Mouse (Mus musculus) stomach, embryonic 15.5 days (tissue): ENCODE measurements around the gene Ang2. TPM values are rescaled to one million over a fixed set of nuclear protein-coding genes. Genes with fewer than 3 reads are reported as not detected.
"Not testable (repeated sequence)": the region's sequence is repeated elsewhere in the genome, so short reads cannot be mapped to it uniquely, and the experiment has no call there.

Experiments used
- ATAC-seq: fragments of 200-750 bp; cut with Nextera tagmentation; 2 replicates; pipeline ENCODE4 v1.8.0; 2017; ENCODE audit warnings: low read depth, moderate number of reproducible peaks, moderate TSS enrichment; ENCODE audit not compliant: insufficient read depth, low FRiP score
- H3K27ac ChIP-seq: fragments of 300-500 bp; sonication (generic); 2 replicates; pipeline ENCODE4 v1.5.1; 2015; ENCODE audit warnings: mild to moderate bottlenecking, inconsistent platforms
- H3K27me3 ChIP-seq: fragments of 300-500 bp; sonication (generic); replicated peaks from 2 replicates; pipeline ENCODE4 v1.6.1; 2015; ENCODE audit warnings: inconsistent platforms
- H3K36me3 ChIP-seq: fragments of 300-500 bp; sonication (generic); 2 replicates; pipeline ENCODE4 v1.6.1; 2015; ENCODE audit warnings: inconsistent platforms
- H3K4me1 ChIP-seq: fragments of 300-500 bp; sonication (generic); 2 replicates; pipeline ENCODE4 v1.6.1; 2015; ENCODE audit warnings: inconsistent platforms
- H3K4me2 ChIP-seq: fragments of 300-500 bp; sonication (generic); 2 replicates; pipeline ENCODE4 v1.6.1; 2015; ENCODE audit warnings: mild to moderate bottlenecking, inconsistent platforms
- H3K4me3 ChIP-seq: fragments of 300-500 bp; sonication (generic); replicated peaks from 2 replicates; pipeline ENCODE4 v1.5.1; 2015; ENCODE audit warnings: inconsistent platforms
- H3K9ac ChIP-seq: fragments of 300-500 bp; sonication (generic); 2 replicates; pipeline ENCODE4 v1.6.1; 2015; ENCODE audit warnings: inconsistent platforms
- H3K9me3 ChIP-seq: fragments of 300-500 bp; sonication (generic); 2 replicates; pipeline ENCODE4 v1.6.1; 2016; ENCODE audit warnings: inconsistent platforms
- WGBS: fragments of 180-500 bp; shearing (Covaris S2); methylation state at CpG from one replicate; pipeline ENCODE4 v1.1.7; 2015; 5-methylcytosine and 5-hydroxymethylcytosine counted together
- polyA plus RNA-seq: library from polyadenylated mRNA; unstranded; fragments of >200 nt; fragmentation: Nextera tagmentation; extraction: Ambion mirVana; gene quantifications from 2 replicates; pipeline ENCODE4 v1.2.1, GENCODE M21; 2015

Ang2 gene
- not detected in 2 replicates for polyA plus RNA-seq

GRCm38 (mm10) chr14:51199098-51200023 is at the start of gene Ang2:
TSS of gene Ang2 (minus strand) at chr14:51199148.
- Histone ChIP-seq H3K4me1 (no peaks in the 10 kb centered on the region), H3K4me2 (no peak within 1 kb of the TSS), H3K27ac (no peak within 1 kb of the TSS), H3K36me3 (no peaks in the 10 kb centered on the region), H3K9me3 (no peaks in the 10 kb centered on the region), H3K27me3 (no peaks in the 10 kb centered on the region), H3K9ac (no peak within 1 kb of the TSS), H3K4me3 (no peak within 1 kb of the TSS)
- ATAC-seq: no peak
- 79% methylated on average over 5 of the region's 5 CpGs for WGBS

- no peak overlapping the region for H3K9ac ChIP-seq
- no peak for ATAC-seq
- no peak overlapping the region for H3K4me2 ChIP-seq
- no peak overlapping the region for H3K27ac ChIP-seq
- WGBS: 78% methylated on average over 1 of the region's 1 CpGs
- no peaks in the 10 kb centered on the region for H3K36me3 ChIP-seq
- no peak overlapping the region for H3K4me3 ChIP-seq
- no peaks in the 10 kb centered on the region for H3K4me1 ChIP-seq
- H3K9me3 ChIP-seq: no peaks in the 10 kb centered on the region
- H3K27me3 ChIP-seq: no peaks in the 10 kb centered on the region
Observed at GRCm38 (mm10) chr14:51247736-51248135, 48.8 kb upstream of the Ang2 start.

- Histone ChIP-seq H3K9me3 (no peaks in the 10 kb centered on the region), H3K9ac (no peak overlapping the region), H3K27me3 (no peaks in the 10 kb centered on the region), H3K4me2 (no peak overlapping the region), H3K4me3 (no peak overlapping the region), H3K4me1 (no peaks in the 10 kb centered on the region), H3K27ac (no peak overlapping the region), H3K36me3 (no peaks in the 10 kb centered on the region)
- ATAC-seq: no peak
Observed at GRCm38 (mm10) chr14:51240899-51241298, 42.0 kb upstream of the Ang2 start.

GRCm38 (mm10) chr14:51237488-51237887 is 38.5 kb upstream of the Ang2 start:
- not testable (repeated sequence) for ATAC-seq, H3K9me3 ChIP-seq, H3K4me3 ChIP-seq, H3K4me1 ChIP-seq, H3K9ac ChIP-seq, H3K4me2 ChIP-seq, H3K27ac ChIP-seq, H3K36me3 ChIP-seq, H3K27me3 ChIP-seq
- 80% methylated on average over 1 of the region's 1 CpGs for WGBS

GRCm38 (mm10) chr14:51229657-51230056 is 30.7 kb upstream of the Ang2 start:
- not testable (repeated sequence) for ATAC-seq, H3K9ac ChIP-seq, H3K4me1 ChIP-seq, H3K4me2 ChIP-seq, H3K27me3 ChIP-seq, H3K4me3 ChIP-seq, H3K9me3 ChIP-seq, H3K36me3 ChIP-seq
- WGBS: 47% methylated on average over 4 of the region's 4 CpGs
- peak overlapping the region; percentile 31; the same call in 1 of the 2 replicates for H3K27ac ChIP-seq

GRCm38 (mm10) chr14:51220075-51220474 is 21.1 kb upstream of the Ang2 start:
- H3K4me3 ChIP-seq, H3K36me3 ChIP-seq, H3K4me1 ChIP-seq, H3K9me3 ChIP-seq, H3K27ac ChIP-seq, ATAC-seq, H3K4me2 ChIP-seq, H3K27me3 ChIP-seq, H3K9ac ChIP-seq: not testable (repeated sequence)
- WGBS: 84% methylated on average over 3 of the region's 3 CpGs

GRCm38 (mm10) chr14:51203115-51203514 is 4.2 kb upstream of the Ang2 start, which contains the start of gene Ear14:
TSS of gene Ear14 (plus strand) at chr14:51203391.
- H3K4me1 ChIP-seq: no peaks in the 10 kb centered on the region
- H3K9ac ChIP-seq: no peak within 1 kb of the TSS
- no peaks in the 10 kb centered on the region for H3K27me3 ChIP-seq
- ATAC-seq: no peak
- no peak within 1 kb of the TSS for H3K4me2 ChIP-seq
- 81% methylated on average over 2 of the region's 2 CpGs for WGBS
- H3K27ac ChIP-seq: no peak within 1 kb of the TSS
- H3K9me3 ChIP-seq: no peaks in the 10 kb centered on the region
- H3K4me3 ChIP-seq: no peak within 1 kb of the TSS
- H3K36me3 ChIP-seq: no peaks in the 10 kb centered on the region

- Histone ChIP-seq H3K4me1 (no peaks in the 10 kb centered on the region), H3K36me3 (no peaks in the 10 kb centered on the region), H3K9me3 (no peaks in the 10 kb centered on the region), H3K4me2 (no peak overlapping the region), H3K4me3 (no peak overlapping the region), H3K27me3 (no peaks in the 10 kb centered on the region), H3K9ac (no peak overlapping the region), H3K27ac (no peak overlapping the region)
- no peak for ATAC-seq
- WGBS: 87% methylated on average over 2 of the region's 2 CpGs
Observed at GRCm38 (mm10) chr14:51200466-51200865, 1.5 kb upstream of the Ang2 start.

- Histone ChIP-seq H3K36me3 (no peaks in the 10 kb centered on the region), H3K9ac (no peak overlapping the region), H3K27me3 (no peaks in the 10 kb centered on the region), H3K9me3 (no peaks in the 10 kb centered on the region), H3K4me2 (no peak overlapping the region), H3K4me3 (no peak overlapping the region), H3K27ac (no peak overlapping the region), H3K4me1 (no peaks in the 10 kb centered on the region)
- 95% methylated on average over 2 of the region's 2 CpGs for WGBS
- no peak for ATAC-seq
Observed at GRCm38 (mm10) chr14:51200054-51200453, 1.1 kb upstream of the Ang2 start.

- no peak overlapping the region for H3K9ac ChIP-seq
- no peak overlapping the region for H3K27ac ChIP-seq
- no peak for ATAC-seq
- no peaks in the 10 kb centered on the region for H3K4me1 ChIP-seq
- no peak overlapping the region for H3K4me3 ChIP-seq
- no peaks in the 10 kb centered on the region for H3K9me3 ChIP-seq
- no peak overlapping the region for H3K4me2 ChIP-seq
- no peaks in the 10 kb centered on the region for H3K36me3 ChIP-seq
- H3K27me3 ChIP-seq: no peaks in the 10 kb centered on the region
- WGBS: 87% methylated on average over 4 of the region's 4 CpGs
Observed at GRCm38 (mm10) chr14:51195681-51196080, 3.3 kb downstream of the Ang2 start.

GRCm38 (mm10) chr14:51181051-51181450 is 17.9 kb downstream of the Ang2 start:
- 80% methylated on average over 2 of the region's 2 CpGs for WGBS

GRCm38 (mm10) chr14:51173843-51174242 is 25.1 kb downstream of the Ang2 start:
- 74% methylated on average over 4 of the region's 4 CpGs for whole genome bisulfite sequencing
- ATAC-seq: no peak
- Histone ChIP-seq H3K4me2 (no peak overlapping the region), H3K4me1 (no peaks in the 10 kb centered on the region), H3K27ac (no peak overlapping the region), H3K9me3 (no peaks in the 10 kb centered on the region), H3K27me3 (no peaks in the 10 kb centered on the region), H3K9ac (no peak overlapping the region), H3K36me3 (no peaks in the 10 kb centered on the region), H3K4me3 (no peak overlapping the region)

More at GRCm38 (mm10) chr14:51181051-51181450, 17.9 kb downstream of the Ang2 start:
- H3K27ac ChIP-seq, H3K9ac ChIP-seq, ATAC-seq, H3K9me3 ChIP-seq, H3K36me3 ChIP-seq, H3K4me1 ChIP-seq, H3K4me2 ChIP-seq, H3K4me3 ChIP-seq, H3K27me3 ChIP-seq: not testable (repeated sequence)
